Mouse (Mus musculus) spleen, embryonic (tissue): Measurements from ENCODE around the gene Ints7.

Experiments
- CTCF ChIA-PET: fragments of 350-600 bp; sonication (Branson Sonifier 250); formaldehyde crosslinking; loops from one replicate; lab custom pipeline; 2022; lab: Charles Lee

Ints7 gene

GRCm38 (mm10) chr1:191583836-191584235 is 8.4 kb downstream of the Ints7 start:
- CTCF ChIA-PET = no interaction called here

- CTCF ChIA-PET = no interaction called here
Measured at GRCm38 (mm10) chr1:191584483-191584882, 9.0 kb downstream of the Ints7 start.

GRCm38 (mm10) chr1:191585704-191586103 is 10.3 kb downstream of the Ints7 start:
- CTCF ChIA-PET = interaction anchor here (0.7 kb wide), 1 partner anchor 232 kb away, joined by 3 read pairs; no protein-coding TSS in a partner anchor

- CTCF ChIA-PET = no interaction called here
Measured at GRCm38 (mm10) chr1:191587062-191587461, 11.6 kb downstream of the Ints7 start.

- CTCF ChIA-PET = no interaction called here
Measured at GRCm38 (mm10) chr1:191588749-191589148, 13.3 kb downstream of the Ints7 start.

GRCm38 (mm10) chr1:191592016-191592720 is 16.7 kb downstream of the Ints7 start:
- CTCF ChIA-PET = no interaction called here

GRCm38 (mm10) chr1:191596076-191596475 is 20.6 kb downstream of the Ints7 start:
- CTCF ChIA-PET = interaction anchor here (0.6 kb wide), 1 partner anchor 219 kb away, joined by 3 read pairs; no protein-coding TSS in a partner anchor

GRCm38 (mm10) chr1:191599210-191599609 is 23.8 kb downstream of the Ints7 start:
- CTCF ChIA-PET = no interaction called here

- CTCF ChIA-PET = no interaction called here
Measured at GRCm38 (mm10) chr1:191604690-191605089, 29.3 kb downstream of the Ints7 start.

- CTCF ChIA-PET = no interaction called here
Measured at GRCm38 (mm10) chr1:191609051-191609450, 33.6 kb downstream of the Ints7 start.

GRCm38 (mm10) chr1:191609578-191609977 is 34.1 kb downstream of the Ints7 start:
- CTCF ChIA-PET = no interaction called here

- CTCF ChIA-PET = no interaction called here
Measured at GRCm38 (mm10) chr1:191610357-191610756, 34.9 kb downstream of the Ints7 start.

- CTCF ChIA-PET = no interaction called here
Measured at GRCm38 (mm10) chr1:191611686-191612085, 36.2 kb downstream of the Ints7 start.

GRCm38 (mm10) chr1:191612877-191613276 is 37.4 kb downstream of the Ints7 start:
- CTCF ChIA-PET = no interaction called here

GRCm38 (mm10) chr1:191616245-191616644 is 40.8 kb downstream of the Ints7 start:
- CTCF ChIA-PET = no interaction called here

GRCm38 (mm10) chr1:191617589-191617988 is 42.2 kb downstream of the Ints7 start:
- CTCF ChIA-PET = no interaction called here

- CTCF ChIA-PET = no interaction called here
Measured at GRCm38 (mm10) chr1:191618067-191618766, 42.8 kb downstream of the Ints7 start.

GRCm38 (mm10) chr1:191621096-191621495 is 45.7 kb downstream of the Ints7 start:
- CTCF ChIA-PET = no interaction called here

- CTCF ChIA-PET = no interaction called here
Measured at GRCm38 (mm10) chr1:191622801-191623200, 47.4 kb downstream of the Ints7 start.

GRCm38 (mm10) chr1:191624492-191624891 is 49.1 kb downstream of the Ints7 start:
- CTCF ChIA-PET = interaction anchor here (0.6 kb wide), 1 partner anchor 91 kb away, joined by 6 read pairs; no protein-coding TSS in a partner anchor

- CTCF ChIA-PET = interaction anchor here (0.6 kb wide), 1 partner anchor 92 kb away, joined by 6 read pairs; no protein-coding TSS in a partner anchor
Measured at GRCm38 (mm10) chr1:191625026-191625425, 49.6 kb downstream of the Ints7 start.

GRCm38 (mm10) chr1:191625620-191626019 is 50.2 kb downstream of the Ints7 start:
- CTCF ChIA-PET = no interaction called here
